Mouse (Mus musculus): ENCODE measurements around the gene Hapln3. TPM values are rescaled to one million over a fixed set of nuclear protein-coding genes. Genes with fewer than 3 reads are reported as not detected.

Gene Hapln3
- polyA plus RNA-seq, 1 experiment from 2014 or later: 7.4 TPM

GRCm38 (mm10) chr7:79147011-79147837 is 16.4 kb upstream of the Hapln3 start:
- peaks cover 27% of the 10 kb centered on the region; the same call in 1 of the 2 replicates for H3K36me3 ChIP-seq (ENCODE audit: control insufficient read depth, insufficient read depth, low read length)
- peak overlapping the region; percentile 3; the same call in 1 of the 2 replicates for H3K27ac ChIP-seq (ENCODE audit: low read depth, low read length)
- peak; percentile 26 for ATAC-seq (ENCODE audit: low FRiP score, low TSS enrichment)
- H3K4me2 ChIP-seq (replicated peaks; ENCODE audit: low read depth, low read length): peak overlapping the region; percentile 84
- no peaks in the 10 kb centered on the region for H3K27me3 ChIP-seq (ENCODE audit: control insufficient read depth, insufficient read depth, low read length)
- 0 out of 2 replicates have a peak overlapping the region, but pooled peaks have one; percentile 72 for H3K9ac ChIP-seq (ENCODE audit: low read depth, low read length)
- H3K4me1 ChIP-seq (ENCODE audit: control insufficient read depth, insufficient read depth, low read length): peaks cover 16% of the 10 kb centered on the region
- WGBS: 29% methylated on average over 12 of the region's 12 CpGs
- peak overlapping the region; percentile 62 for H3K4me3 ChIP-seq (ENCODE audit: low read length)
- no peaks in the 10 kb centered on the region for H3K9me3 ChIP-seq (ENCODE audit: control insufficient read depth, low read length)

- no peak overlapping the region for H3K9ac ChIP-seq (ENCODE audit: low read depth, low read length)
- no peak overlapping the region for H3K4me2 ChIP-seq (replicated peaks; ENCODE audit: low read depth, low read length)
- H3K36me3 ChIP-seq (ENCODE audit: control insufficient read depth, insufficient read depth, low read length): peaks cover 60% of the 10 kb centered on the region; the same call in 1 of the 2 replicates
- no peak overlapping the region for H3K27ac ChIP-seq (ENCODE audit: low read depth, low read length)
- WGBS: 36% methylated on average over 8 of the region's 8 CpGs
- H3K9me3 ChIP-seq (ENCODE audit: control insufficient read depth, low read length): no peaks in the 10 kb centered on the region
- peak; percentile 28 for ATAC-seq (ENCODE audit: low FRiP score, low TSS enrichment)
- no peaks in the 10 kb centered on the region for H3K4me1 ChIP-seq (ENCODE audit: control insufficient read depth, insufficient read depth, low read length)
- no peak overlapping the region for H3K4me3 ChIP-seq (ENCODE audit: low read length)
- H3K27me3 ChIP-seq (ENCODE audit: control insufficient read depth, insufficient read depth, low read length): no peaks in the 10 kb centered on the region
Observed at GRCm38 (mm10) chr7:79140897-79141296, 10.1 kb upstream of the Hapln3 start.

- Histone ChIP-seq H3K9ac (ENCODE audit: low read depth, low read length) (no peak overlapping the region), H3K4me1 (ENCODE audit: control insufficient read depth, insufficient read depth, low read length) (no peaks in the 10 kb centered on the region), H3K4me2 (replicated peaks; ENCODE audit: low read depth, low read length) (no peak overlapping the region), H3K27me3 (ENCODE audit: control insufficient read depth, insufficient read depth, low read length) (no peaks in the 10 kb centered on the region), H3K4me3 (ENCODE audit: low read length) (no peak overlapping the region), H3K9me3 (ENCODE audit: control insufficient read depth, low read length) (no peaks in the 10 kb centered on the region), H3K36me3 (ENCODE audit: control insufficient read depth, insufficient read depth, low read length) (peaks cover 62% of the 10 kb centered on the region; the same call in 1 of the 2 replicates), H3K27ac (ENCODE audit: low read depth, low read length) (no peak overlapping the region)
- no peak for ATAC-seq (ENCODE audit: low FRiP score, low TSS enrichment)
- WGBS: 63% methylated on average over 4 of the region's 4 CpGs
Observed at GRCm38 (mm10) chr7:79139891-79140591, 9.2 kb upstream of the Hapln3 start.

DNA sequence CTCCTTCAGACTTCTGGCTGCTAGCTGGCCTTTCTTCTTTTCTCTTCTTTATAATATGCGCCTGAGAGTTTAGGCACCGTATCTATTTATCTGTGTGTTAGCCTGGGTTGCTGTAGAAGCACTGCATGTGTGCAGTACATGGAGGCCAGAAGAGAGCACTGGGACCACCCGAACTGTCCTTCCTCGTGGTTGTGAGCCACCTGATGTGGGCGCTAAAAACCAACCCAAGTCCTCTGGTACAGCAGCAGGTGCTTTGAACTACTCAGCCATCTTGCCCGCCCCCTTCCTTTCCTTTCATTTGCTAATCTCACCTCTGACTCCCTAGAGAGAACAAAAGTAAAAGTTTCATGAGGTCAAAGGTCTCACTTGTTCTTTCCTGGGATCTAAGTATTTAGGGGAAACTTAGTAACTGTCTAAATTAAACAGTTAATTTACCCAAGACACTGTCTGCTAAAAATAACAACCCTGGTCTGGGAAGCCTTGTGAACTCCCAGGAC is 8.6 kb upstream of the Hapln3 start:
- no peak overlapping the region for H3K9ac ChIP-seq (ENCODE audit: low read depth, low read length)
- no peak overlapping the region for H3K4me3 ChIP-seq (ENCODE audit: low read length)
- WGBS: 68% methylated on average over 6 of the region's 6 CpGs
- no peak overlapping the region for H3K27ac ChIP-seq (ENCODE audit: low read depth, low read length)
- H3K36me3 ChIP-seq (ENCODE audit: control insufficient read depth, insufficient read depth, low read length): peaks cover 65% of the 10 kb centered on the region; the same call in 1 of the 2 replicates
- H3K27me3 ChIP-seq (ENCODE audit: control insufficient read depth, insufficient read depth, low read length): no peaks in the 10 kb centered on the region
- H3K4me2 ChIP-seq (replicated peaks; ENCODE audit: low read depth, low read length): no peak overlapping the region
- ATAC-seq (ENCODE audit: low FRiP score, low TSS enrichment): no peak
- no peaks in the 10 kb centered on the region for H3K4me1 ChIP-seq (ENCODE audit: control insufficient read depth, insufficient read depth, low read length)
- H3K9me3 ChIP-seq (ENCODE audit: control insufficient read depth, low read length): no peaks in the 10 kb centered on the region

GRCm38 (mm10) chr7:79133391-79133790 is 2.6 kb upstream of the Hapln3 start:
- peaks cover 21% of the 10 kb centered on the region for H3K4me1 ChIP-seq (ENCODE audit: control insufficient read depth, insufficient read depth, low read length)
- no peak overlapping the region for H3K27ac ChIP-seq (ENCODE audit: low read depth, low read length)
- H3K9ac ChIP-seq (ENCODE audit: low read depth, low read length): no peak overlapping the region
- H3K9me3 ChIP-seq (ENCODE audit: control insufficient read depth, low read length): no peaks in the 10 kb centered on the region
- no peaks in the 10 kb centered on the region; the same call in 1 of the 2 replicates for H3K27me3 ChIP-seq (ENCODE audit: control insufficient read depth, insufficient read depth, low read length)
- peaks cover 36% of the 10 kb centered on the region; the same call in 1 of the 2 replicates for H3K36me3 ChIP-seq (ENCODE audit: control insufficient read depth, insufficient read depth, low read length)
- 34% methylated on average over 6 of the region's 6 CpGs for WGBS
- no peak overlapping the region for H3K4me2 ChIP-seq (replicated peaks; ENCODE audit: low read depth, low read length)
- no peak for ATAC-seq (ENCODE audit: low FRiP score, low TSS enrichment)
- H3K4me3 ChIP-seq (ENCODE audit: low read length): no peak overlapping the region

DNA sequence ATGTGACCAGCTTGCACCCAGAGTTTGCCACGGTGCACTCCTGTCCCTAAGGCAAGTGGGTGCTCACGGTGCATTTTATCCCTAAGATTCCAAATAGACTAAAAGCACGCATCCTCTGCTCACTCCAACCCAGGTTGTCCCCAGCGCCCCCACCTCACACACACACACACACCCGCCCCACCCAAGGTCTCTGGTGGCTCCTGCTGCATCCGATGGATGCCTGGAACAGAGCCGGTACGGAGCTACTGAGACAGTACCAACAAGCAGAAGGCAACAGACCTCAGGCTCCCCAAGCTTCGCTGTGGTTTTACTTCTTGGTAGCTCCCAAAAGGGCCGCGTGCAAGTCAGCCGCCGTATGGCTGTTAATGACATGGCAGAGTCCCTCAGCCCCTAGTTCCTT is 433 bp downstream of the Hapln3 start:
- peak overlapping the region; percentile 58 for H3K4me2 ChIP-seq (replicated peaks; ENCODE audit: low read depth, low read length)
- WGBS: 11% methylated on average over 13 of the region's 13 CpGs
- 0 out of 2 replicates have a peak, but pooled peaks have one; percentile 10 for ATAC-seq (ENCODE audit: low FRiP score, low TSS enrichment)
- H3K27me3 ChIP-seq (ENCODE audit: control insufficient read depth, insufficient read depth, low read length): no peaks in the 10 kb centered on the region; the same call in 1 of the 2 replicates
- H3K4me1 ChIP-seq (ENCODE audit: control insufficient read depth, insufficient read depth, low read length): peaks cover 22% of the 10 kb centered on the region
- no peak overlapping the region for H3K27ac ChIP-seq (ENCODE audit: low read depth, low read length)
- H3K36me3 ChIP-seq (ENCODE audit: control insufficient read depth, insufficient read depth, low read length): peaks cover 14% of the 10 kb centered on the region; the same call in 1 of the 2 replicates
- H3K9ac ChIP-seq (ENCODE audit: low read depth, low read length): peak overlapping the region; percentile 42; the same call in 1 of the 2 replicates
- H3K9me3 ChIP-seq (ENCODE audit: control insufficient read depth, low read length): no peaks in the 10 kb centered on the region
- H3K4me3 ChIP-seq (ENCODE audit: low read length): peak overlapping the region; percentile 37

DNA sequence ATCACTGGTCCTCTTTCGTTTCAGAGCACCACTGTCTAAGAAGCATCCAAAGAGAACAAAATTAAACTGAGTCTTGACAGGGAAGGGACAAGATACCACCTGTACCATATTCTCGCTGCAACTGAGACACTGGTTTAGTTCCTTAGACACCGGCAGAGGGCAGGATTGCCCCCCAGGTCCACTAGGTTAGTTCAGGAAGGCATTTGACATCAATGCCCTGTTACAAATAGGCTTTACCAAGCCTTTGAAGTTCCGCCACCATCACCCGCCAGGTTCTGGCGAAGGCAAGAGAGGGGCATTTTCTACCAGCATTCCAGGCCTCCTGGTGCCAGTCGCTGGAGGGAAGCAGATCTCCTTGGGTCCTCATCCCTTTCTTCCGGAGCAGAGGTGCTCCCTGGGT is 935 bp downstream of the Hapln3 start:
- peaks cover 23% of the 10 kb centered on the region for H3K4me1 ChIP-seq (ENCODE audit: control insufficient read depth, insufficient read depth, low read length)
- 11% methylated on average over 8 of the region's 8 CpGs for WGBS
- H3K9me3 ChIP-seq (ENCODE audit: control insufficient read depth, low read length): no peaks in the 10 kb centered on the region
- peak overlapping the region; percentile 58 for H3K4me2 ChIP-seq (replicated peaks; ENCODE audit: low read depth, low read length)
- no peak overlapping the region for H3K27ac ChIP-seq (ENCODE audit: low read depth, low read length)
- ATAC-seq (ENCODE audit: low FRiP score, low TSS enrichment): no peak
- peaks cover 13% of the 10 kb centered on the region; the same call in 1 of the 2 replicates for H3K36me3 ChIP-seq (ENCODE audit: control insufficient read depth, insufficient read depth, low read length)
- H3K27me3 ChIP-seq (ENCODE audit: control insufficient read depth, insufficient read depth, low read length): no peaks in the 10 kb centered on the region; the same call in 1 of the 2 replicates
- H3K4me3 ChIP-seq (ENCODE audit: low read length): peak overlapping the region; percentile 37; the same call in 1 of the 2 replicates
- H3K9ac ChIP-seq (ENCODE audit: low read depth, low read length): peak overlapping the region; percentile 42; the same call in 1 of the 2 replicates

- Histone ChIP-seq H3K27ac (ENCODE audit: low read depth, low read length) (no peak overlapping the region), H3K9me3 (ENCODE audit: control insufficient read depth, low read length) (no peaks in the 10 kb centered on the region), H3K27me3 (ENCODE audit: control insufficient read depth, insufficient read depth, low read length) (no peaks in the 10 kb centered on the region), H3K9ac (ENCODE audit: low read depth, low read length) (no peak overlapping the region), H3K4me1 (ENCODE audit: control insufficient read depth, insufficient read depth, low read length) (0 out of 2 replicates have a peak, but pooled peaks cover 2% of the 10 kb centered on the region), H3K36me3 (ENCODE audit: control insufficient read depth, insufficient read depth, low read length) (no peaks in the 10 kb centered on the region), H3K4me3 (ENCODE audit: low read length) (no peak overlapping the region), H3K4me2 (replicated peaks; ENCODE audit: low read depth, low read length) (no peak overlapping the region)
- 76% methylated on average over 5 of the region's 5 CpGs for WGBS
- no peak for ATAC-seq (ENCODE audit: low FRiP score, low TSS enrichment)
Observed at GRCm38 (mm10) chr7:79123465-79123864, 7.4 kb downstream of the Hapln3 start.

All from kidney, embryonic 14.5 days (tissue).